Mouse (Mus musculus): ENCODE measurements around the gene Sass6. TPM values are rescaled to one million over a fixed set of nuclear protein-coding genes. Genes with fewer than 3 reads are reported as not detected.

Sass6 gene
- 0.18 and 0.22 TPM in 2 replicates for polyA plus RNA-seq (2012; rRNA removed)

GRCm38 (mm10) chr3:116594728-116595602, at the start of gene Sass6:
Gene Sass6, plus strand, starts transcription at chr3:116594982.

GRCm38 (mm10) chr3:116562408-116563094, 32.2 kb upstream of the Sass6 start, which contains the start of gene Lrrc39:
Gene Lrrc39, plus strand, starts transcription at chr3:116562973.

GRCm38 (mm10) chr3:116614295-116614892, 19.6 kb downstream of the Sass6 start, which contains the start of gene Trmt13:
Gene Trmt13, minus strand, starts transcription at chr3:116614587.

GRCm38 (mm10) chr3:116662463-116662863, 67.7 kb downstream of the Sass6 start, which contains the start of gene Mfsd14a:
Gene Mfsd14a, minus strand, starts transcription at chr3:116662677.

Other genes with a start within 250 kb of the Sass6 start
- gene Cdc14a, start 170.9 kb upstream of the Sass6 start, polyA plus RNA-seq (2012; rRNA removed), result 3.8 and 6.4 TPM in 2 replicates
- gene Rtca, start 86.8 kb upstream of the Sass6 start, polyA plus RNA-seq (2012; rRNA removed), result 6.9 and 20.4 TPM in 2 replicates
- 2.7 and 4.2 TPM in 2 replicates for gene Dbt, start 81.9 kb upstream of the Sass6 start, polyA plus RNA-seq (2012; rRNA removed)
- gene Lrrc39, start 32.0 kb upstream of the Sass6 start, polyA plus RNA-seq (2012; rRNA removed), result 0.05 and 0.13 TPM in 2 replicates
- gene Trmt13, start 19.6 kb downstream of the Sass6 start, polyA plus RNA-seq (2012; rRNA removed), result 0.17 and 0.70 TPM in 2 replicates
- 2.9 and 4.9 TPM in 2 replicates for gene Mfsd14a, start 67.7 kb downstream of the Sass6 start, polyA plus RNA-seq (2012; rRNA removed)
- gene Gm43191, start 86.3 kb downstream of the Sass6 start, polyA plus RNA-seq (2012; rRNA removed), result not detected in 2 replicates
- gene Slc35a3, start 117.8 kb downstream of the Sass6 start, polyA plus RNA-seq (2012; rRNA removed), result 2.5 and 5.0 TPM in 2 replicates
- gene Agl, start 213.2 kb downstream of the Sass6 start, polyA plus RNA-seq (2012; rRNA removed), result 1.4 and 2.0 TPM in 2 replicates

Data from stomach, adult 2 months (tissue).